Mouse (Mus musculus) testis, postnatal 10 days (tissue): ENCODE measurements around the gene Gm13275.
"Not testable (repeated sequence)": the region's sequence is repeated elsewhere in the genome, so short reads cannot be mapped to it uniquely, and the experiment has no call there.

Experiments used
- DNase-seq: peaks from one replicate; pipeline ENCODE4 v3.0.0; 2021; ENCODE audit warnings: low spot score

Gene Gm13275

DNA sequence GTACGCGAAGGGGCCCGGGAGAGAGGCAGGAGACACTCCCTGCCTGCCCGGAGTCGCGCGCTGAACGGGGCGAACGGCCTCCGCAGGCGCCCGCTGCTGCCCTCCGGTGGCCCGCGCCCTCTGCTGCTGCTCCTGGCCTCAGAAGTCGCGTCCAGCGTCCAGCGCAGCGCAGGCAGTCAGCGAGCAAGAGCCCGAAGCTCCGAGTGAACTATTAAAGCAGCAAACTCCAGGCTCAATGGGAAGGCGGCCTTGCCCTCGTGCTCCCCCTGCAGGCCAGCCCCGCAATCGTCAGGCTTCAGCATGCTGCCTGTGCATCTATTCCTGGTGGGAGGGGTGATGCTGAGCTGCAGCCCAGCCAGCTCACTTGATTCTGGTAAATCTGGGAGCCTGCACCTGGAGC, 2.8 kb downstream of the Gm13275 start, which contains the start of gene Gm13279:
TSS of gene Gm13279 (plus strand) at position 301 of the 400 bp plus-strand sequence.
- DNase-seq = not testable (repeated sequence)

DNA sequence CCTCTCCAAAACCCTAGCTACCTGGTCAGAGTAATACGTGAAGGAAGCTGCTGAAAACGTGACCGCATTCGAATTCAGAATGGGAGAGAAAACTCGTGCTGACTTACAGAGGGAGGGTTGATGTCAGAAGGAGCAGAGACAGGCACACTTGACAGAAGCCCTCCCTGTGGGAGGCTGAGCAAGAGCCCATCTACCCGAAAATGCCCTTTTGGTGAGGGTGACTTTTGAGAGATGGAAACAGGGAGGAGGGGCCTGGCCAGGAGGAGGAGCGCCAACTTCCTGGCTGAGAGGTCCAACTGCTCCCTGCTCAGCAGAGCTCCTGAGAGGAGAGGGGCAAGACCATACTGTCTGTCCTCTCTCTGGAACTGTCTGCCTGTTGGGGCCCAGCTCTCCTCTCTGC, 5.1 kb downstream of the Gm13275 start, which contains the start of gene Gm13285:
TSS of gene Gm13285 (plus strand) at position 301 of the 400 bp plus-strand sequence.
- not testable (repeated sequence) for DNase-seq

DNA sequence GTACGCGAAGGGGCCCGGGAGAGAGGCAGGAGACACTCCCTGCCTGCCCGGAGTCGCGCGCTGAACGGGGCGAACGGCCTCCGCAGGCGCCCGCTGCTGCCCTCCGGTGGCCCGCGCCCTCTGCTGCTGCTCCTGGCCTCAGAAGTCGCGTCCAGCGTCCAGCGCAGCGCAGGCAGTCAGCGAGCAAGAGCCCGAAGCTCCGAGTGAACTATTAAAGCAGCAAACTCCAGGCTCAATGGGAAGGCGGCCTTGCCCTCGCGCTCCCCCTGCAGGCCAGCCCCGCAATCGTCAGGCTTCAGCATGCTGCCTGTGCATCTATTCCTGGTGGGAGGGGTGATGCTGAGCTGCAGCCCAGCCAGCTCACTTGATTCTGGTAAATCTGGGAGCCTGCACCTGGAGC, 8.7 kb downstream of the Gm13275 start, which contains the start of gene Gm13287:
TSS of gene Gm13287 (plus strand) at position 301 of the 400 bp plus-strand sequence.
- not testable (repeated sequence) for DNase-seq

DNA sequence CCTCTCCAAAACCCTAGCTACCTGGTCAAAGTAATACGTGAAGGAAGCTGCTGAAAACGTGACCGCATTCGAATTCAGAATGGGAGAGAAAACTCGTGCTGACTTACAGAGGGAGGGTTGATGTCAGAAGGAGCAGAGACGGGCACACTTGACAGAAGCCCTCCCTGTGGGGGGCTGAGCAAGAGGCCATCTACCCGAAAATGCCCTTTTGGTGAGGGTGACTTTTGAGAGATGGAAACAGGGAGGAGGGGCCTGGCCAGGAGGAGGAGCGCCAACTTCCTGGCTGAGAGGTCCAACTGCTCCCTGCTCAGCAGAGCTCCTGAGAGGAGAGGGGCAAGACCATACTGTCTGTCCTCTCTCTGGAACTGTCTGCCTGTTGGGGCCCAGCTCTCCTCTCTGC, 10.9 kb downstream of the Gm13275 start, which contains the start of gene Gm13288:
TSS of gene Gm13288 (plus strand) at position 301 of the 400 bp plus-strand sequence.
- not testable (repeated sequence) for DNase-seq

DNA sequence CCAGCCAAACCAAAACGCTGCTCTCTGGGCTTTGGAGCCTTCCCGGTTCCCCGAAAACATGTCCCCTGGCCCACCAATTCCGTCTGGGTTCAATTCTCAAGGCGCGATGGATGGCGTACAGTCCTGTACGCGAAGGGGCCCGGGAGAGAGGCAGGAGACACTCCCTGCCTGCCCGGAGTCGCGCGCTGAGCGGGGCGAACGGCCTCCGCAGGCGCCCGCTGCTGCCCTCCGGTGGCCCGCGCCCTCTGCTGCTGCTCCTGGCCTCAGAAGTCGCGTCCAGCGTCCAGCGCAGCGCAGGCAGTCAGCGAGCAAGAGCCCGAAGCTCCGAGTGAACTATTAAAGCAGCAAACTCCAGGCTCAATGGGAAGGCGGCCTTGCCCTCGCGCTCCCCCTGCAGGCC, 11.5 kb downstream of the Gm13275 start:
- not testable (repeated sequence) for DNase-seq

DNA sequence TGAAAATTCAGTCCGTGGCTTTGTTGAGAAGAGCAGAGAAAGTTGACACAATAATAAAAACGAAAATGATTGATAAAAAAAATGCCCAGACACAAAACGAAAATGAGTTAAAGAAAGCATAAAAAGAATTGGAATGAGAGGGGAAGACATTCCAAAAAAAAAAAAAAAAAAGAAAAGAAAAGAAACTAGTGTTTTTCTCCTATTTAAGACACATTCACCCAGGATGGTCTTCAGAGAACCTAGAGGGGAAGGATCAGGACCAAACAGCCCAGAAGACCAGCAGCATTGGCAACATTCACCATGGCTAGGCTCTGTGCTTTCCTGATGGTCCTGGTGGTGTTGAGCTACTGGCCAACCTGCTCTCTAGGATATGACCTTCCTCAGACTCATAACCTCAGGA, 21.6 kb downstream of the Gm13275 start, which contains the start of gene Ifna7:
TSS of gene Ifna7 (plus strand) at position 301 of the 400 bp plus-strand sequence.
- DNase-seq = no peak

DNA sequence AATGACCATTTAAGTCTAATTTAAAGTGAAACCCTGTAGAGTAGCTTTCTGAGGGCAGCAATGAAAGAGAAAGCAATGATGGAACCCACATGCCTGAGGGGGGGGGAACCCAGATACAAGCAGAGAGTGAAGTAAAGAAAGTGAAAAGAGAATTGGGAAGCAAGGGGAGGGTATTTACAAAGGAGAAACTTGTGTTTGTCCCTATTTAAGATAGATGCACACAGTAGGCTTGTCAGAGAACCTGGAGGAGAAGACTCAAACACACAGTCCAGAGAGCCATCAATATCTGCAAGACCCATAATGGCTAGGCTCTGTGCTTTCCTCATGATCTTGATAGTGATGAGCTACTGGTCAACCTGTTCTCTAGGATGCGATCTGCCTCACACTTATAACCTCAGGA, 25.4 kb downstream of the Gm13275 start, which contains the start of gene Ifna11:
TSS of gene Ifna11 (plus strand) at position 301 of the 400 bp plus-strand sequence.
- no peak for DNase-seq

DNA sequence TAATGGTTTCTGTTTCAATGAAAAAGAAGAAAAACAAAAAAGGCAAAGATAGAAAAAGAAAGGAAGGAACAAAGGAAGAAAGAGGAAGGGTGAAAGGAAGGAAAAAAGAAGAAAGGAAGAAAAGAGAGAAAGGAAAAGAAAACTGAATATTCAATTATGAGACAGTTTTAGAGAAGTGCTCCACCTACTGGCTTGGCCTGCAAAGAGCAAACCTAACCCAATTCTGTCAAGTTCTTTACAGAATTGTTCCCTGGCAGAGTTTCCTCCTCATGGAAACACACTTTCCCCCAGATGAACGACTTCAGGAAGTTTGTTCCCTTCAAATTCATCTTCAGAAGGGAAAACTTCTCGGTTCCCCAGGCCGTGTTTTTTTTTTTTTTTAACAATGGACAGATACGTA, 28.7 kb downstream of the Gm13275 start:
- DNase-seq = no peak

DNA sequence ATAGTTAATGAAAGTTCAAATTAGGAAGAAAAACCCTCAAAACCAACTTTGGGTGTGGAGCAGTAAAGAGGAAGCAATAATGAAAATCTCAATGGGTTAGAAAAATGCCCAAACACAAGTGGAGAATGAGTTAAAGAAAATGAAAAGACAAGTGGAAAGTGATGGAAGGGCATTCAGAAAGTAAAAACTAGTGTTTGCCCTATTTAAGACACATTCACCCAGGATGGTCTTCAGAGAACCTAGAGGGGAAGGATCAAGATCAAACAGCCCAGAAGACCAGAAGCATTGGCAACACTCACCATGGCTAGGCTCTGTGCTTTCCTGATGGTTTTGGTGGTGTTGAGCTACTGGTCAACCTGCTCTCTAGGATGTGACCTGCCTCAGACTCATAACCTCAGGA, 32.8 kb downstream of the Gm13275 start, which contains the start of gene Ifna6:
TSS of gene Ifna6 (plus strand) at position 301 of the 400 bp plus-strand sequence.
- DNase-seq = not testable (repeated sequence)

DNA sequence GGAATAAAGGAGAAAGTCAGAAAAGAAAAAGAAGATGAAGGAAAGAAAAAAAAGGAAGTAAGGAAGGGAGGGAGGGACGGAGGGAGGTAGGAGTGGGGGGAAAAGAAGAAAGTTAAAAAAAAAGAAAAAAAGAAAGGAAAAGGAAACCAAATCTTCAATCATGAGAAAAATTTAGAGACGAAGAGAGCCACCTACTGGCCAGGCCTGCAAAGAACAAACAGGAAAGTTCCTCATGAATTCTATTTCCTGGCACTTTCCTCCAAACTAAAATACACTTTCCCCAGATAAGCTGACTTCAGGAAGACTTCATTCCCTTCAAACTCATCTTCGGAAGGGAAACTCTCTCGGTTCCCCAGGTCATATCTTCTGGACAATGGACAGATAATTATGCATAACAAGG, 36.2 kb downstream of the Gm13275 start:
- DNase-seq = peak; percentile 42

DNA sequence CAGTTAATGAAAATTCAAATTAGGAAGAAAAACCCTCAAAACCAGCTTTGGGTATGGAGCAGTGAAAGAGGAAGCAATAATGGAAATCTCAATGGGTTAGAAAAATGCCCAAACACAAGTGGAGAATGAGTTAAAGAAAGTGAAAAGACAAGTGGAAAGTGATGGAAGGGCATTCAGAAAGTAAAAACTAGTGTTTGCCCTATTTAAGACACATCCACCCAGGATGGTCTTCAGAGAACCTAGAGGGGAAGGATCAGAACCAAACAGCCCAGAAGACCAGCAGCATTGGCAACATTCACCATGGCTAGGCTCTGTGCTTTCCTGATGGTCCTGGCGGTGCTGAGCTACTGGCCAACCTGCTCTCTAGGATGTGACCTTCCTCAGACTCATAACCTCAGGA, 40.9 kb downstream of the Gm13275 start, which contains the start of gene Ifna5:
TSS of gene Ifna5 (plus strand) at position 301 of the 400 bp plus-strand sequence.
- DNase-seq = not testable (repeated sequence)

DNA sequence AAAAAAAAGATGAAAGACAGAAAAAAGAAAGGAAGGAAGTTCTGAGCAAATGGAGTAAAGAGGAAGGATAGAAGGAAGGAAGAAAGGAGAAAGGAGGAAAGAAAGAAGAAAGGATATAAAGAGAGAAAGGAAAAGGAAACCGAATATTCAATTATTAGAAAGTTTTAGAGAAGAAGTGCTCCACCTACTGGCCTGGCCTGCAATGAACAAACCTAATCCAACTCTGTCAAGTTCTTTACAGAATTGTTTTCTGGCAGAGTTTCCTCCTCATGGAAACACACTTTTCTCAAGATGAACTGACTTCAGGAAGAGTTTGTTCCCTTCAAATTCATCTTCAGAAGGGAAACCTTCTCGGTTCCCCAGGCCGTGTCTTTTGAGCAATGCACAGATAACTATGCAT, 44.5 kb downstream of the Gm13275 start:
- DNase-seq = no peak

DNA sequence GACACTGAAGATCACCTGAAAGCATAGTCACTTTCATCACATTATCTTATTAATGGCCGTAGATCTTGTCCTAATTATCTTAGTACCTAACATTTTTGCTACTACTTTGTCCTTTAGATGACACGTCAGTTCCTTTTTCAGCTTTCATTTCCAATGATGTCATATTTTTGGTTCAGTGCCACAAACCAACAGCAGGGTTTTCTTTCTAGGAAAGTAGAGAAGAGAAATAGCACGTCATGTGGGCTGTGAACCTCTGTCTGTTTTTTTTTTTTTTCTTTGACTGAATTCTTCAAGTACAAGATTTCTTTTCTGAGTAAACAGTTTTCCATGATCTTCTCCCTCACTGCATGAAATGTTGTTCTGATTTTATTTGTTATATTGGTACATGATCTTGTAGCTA, 45.8 kb downstream of the Gm13275 start:
- no peak for DNase-seq

DNA sequence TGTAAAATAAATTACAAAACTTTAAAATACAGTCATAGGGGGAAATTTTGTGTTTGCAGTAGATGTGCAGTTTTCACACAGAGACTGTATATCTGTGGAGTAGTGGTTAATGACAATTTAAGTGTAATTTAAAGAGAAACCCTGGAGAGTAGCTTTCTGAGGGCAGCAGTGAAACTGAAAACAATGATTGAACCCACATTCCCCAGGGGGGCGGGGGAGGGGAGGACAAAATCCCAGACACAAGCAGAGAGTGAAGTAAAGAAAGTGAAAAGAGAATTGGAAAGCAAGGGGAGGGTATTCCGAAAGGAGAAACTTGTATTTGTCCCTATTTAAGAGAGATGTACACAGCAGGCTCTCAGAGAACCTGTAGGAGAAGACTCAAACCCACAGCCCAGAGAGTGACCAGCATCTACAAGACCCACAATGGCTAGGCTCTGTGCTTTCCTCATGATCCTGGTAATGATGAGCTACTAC, 47.2 kb downstream of the Gm13275 start, which contains the start of gene Ifna4:
TSS of gene Ifna4 (plus strand) at position 424 of the 474 bp plus-strand sequence.
- DNase-seq = no peak
